Mouse (Mus musculus) testis, adult 2 months (tissue): ENCODE results near the gene Trank1.

Experiments used
- CTCF ChIP-seq: fragments of 200-500 bp; IDR thresholded peaks from 2 replicates; pipeline ENCODE4 v1.5.1; 2012; ENCODE audit warnings: low read depth, mild to moderate bottlenecking, inconsistent platforms, low read length, moderate library complexity; ENCODE audit not compliant: control insufficient read depth, insufficient read depth, insufficient replicate concordance
- POLR2A ChIP-seq: fragments of 200-500 bp; IDR thresholded peaks from 2 replicates; pipeline ENCODE4 v1.6.1; 2012; ENCODE audit warnings: low read depth, mild to moderate bottlenecking, inconsistent platforms, low read length, moderate library complexity; ENCODE audit not compliant: control insufficient read depth

- TF ChIP-seq CTCF (no peak), POLR2A (no peak)
Observed at GRCm38 (mm10) chr9:111429363-111429750, 117.8 kb downstream of the Trank1 start.
